Mouse (Mus musculus) ES-Bruce4 (cell line): ENCODE measurements around the gene Arhgef2. TPM values are rescaled to one million over a fixed set of nuclear protein-coding genes. Genes with fewer than 3 reads are reported as not detected.
"Not testable (repeated sequence)": the region's sequence is repeated elsewhere in the genome, so short reads cannot be mapped to it uniquely, and the experiment has no call there.

Source experiments
- H3K27ac ChIP-seq: 2 replicates; pipeline ENCODE4 v1.5.1; 2012; ENCODE audit warnings: low read length, inconsistent platforms; ENCODE audit not compliant: insufficient read depth
- H3K27me3 ChIP-seq: 2 replicates; pipeline ENCODE4 v1.6.1; 2012; ENCODE audit warnings: mild to moderate bottlenecking, low read length, inconsistent platforms; ENCODE audit not compliant: control insufficient read depth, poor library complexity, insufficient read depth, severe bottlenecking
- H3K36me3 ChIP-seq: 2 replicates; pipeline ENCODE4 v1.6.1; 2012; ENCODE audit warnings: inconsistent platforms, mild to moderate bottlenecking, low read length, moderate library complexity; ENCODE audit not compliant: control insufficient read depth, poor library complexity, insufficient read depth, severe bottlenecking
- H3K4me1 ChIP-seq: one replicate; pipeline ENCODE4 v1.8.1; 2011; ENCODE audit warnings: low read length; ENCODE audit not compliant: control insufficient read depth, insufficient read depth
- H3K4me3 ChIP-seq: 2 replicates; pipeline ENCODE4 v1.5.1; 2011; ENCODE audit warnings: low read depth, mild to moderate bottlenecking, low read length
- H3K9ac ChIP-seq: 2 replicates; pipeline ENCODE4 v1.6.1; 2012; ENCODE audit warnings: low read depth, mild to moderate bottlenecking, inconsistent platforms; ENCODE audit not compliant: poor library complexity, severe bottlenecking
- H3K9me3 ChIP-seq: replicated peaks from 2 replicates; pipeline ENCODE4 v1.6.1; 2012; ENCODE audit warnings: mild to moderate bottlenecking, low read length, inconsistent platforms; ENCODE audit not compliant: control insufficient read depth, poor library complexity, insufficient read depth, severe bottlenecking
- CTCF ChIP-seq: IDR thresholded peaks from one replicate; pipeline ENCODE4 v1.8.1; 2011; ENCODE audit warnings: low read depth, low read length
- EP300 ChIP-seq: IDR thresholded peaks from 2 replicates; pipeline ENCODE4 v1.6.1; 2011; ENCODE audit warnings: low read depth, low read length; ENCODE audit not compliant: insufficient read depth
- POLR2A ChIP-seq: IDR thresholded peaks from one replicate; pipeline ENCODE4 v1.8.1; 2011; ENCODE audit warnings: low read length; ENCODE audit not compliant: insufficient read depth
- polyA plus RNA-seq: library from polyadenylated mRNA; stranded (reverse); fragments of >200 nt; gene quantifications from 2 replicates; pipeline ENCODE4 v1.2.4, GENCODE M21; 2011; ENCODE audit warnings: low read depth; ENCODE audit not compliant: missing spikeins, insufficient read depth, insufficient read length

The Arhgef2 gene
- polyA plus RNA-seq, 1 experiment, result 71.2 TPM

DNA sequence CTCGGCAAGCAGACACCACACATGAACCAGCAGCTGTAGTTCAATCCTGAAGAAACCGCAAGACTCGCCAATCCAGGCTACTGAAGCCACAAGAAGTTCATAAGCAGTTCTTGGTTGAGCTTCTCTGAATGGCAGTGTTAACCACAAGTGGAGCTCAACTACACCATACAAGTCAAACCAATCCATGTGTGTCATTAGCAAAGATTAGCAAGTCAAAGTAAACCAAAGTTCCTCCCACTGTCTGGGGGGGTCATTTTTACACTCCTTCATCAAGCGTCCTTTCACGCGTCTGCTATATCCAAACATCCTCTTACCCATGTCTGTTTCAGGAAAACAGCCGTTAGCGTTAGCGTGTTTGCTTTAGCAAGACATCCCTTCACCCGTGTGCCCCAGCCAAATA lies 35.4 kb upstream of the Arhgef2 start:
- H3K9ac ChIP-seq, result peak overlapping the region; percentile 72
- peak overlapping the region; percentile 97 for H3K27ac ChIP-seq
- H3K4me3 ChIP-seq, result peak overlapping the region; percentile 64
- TF ChIP-seq EP300 (0 out of 2 replicates have a peak, but pooled peaks have one; percentile 49), POLR2A (no peak)
- H3K36me3 ChIP-seq, result peaks cover 37% of the 10 kb centered on the region
- no peaks in the 10 kb centered on the region for H3K27me3 ChIP-seq
- H3K4me1 ChIP-seq, result peaks cover 4% of the 10 kb centered on the region
- H3K9me3 ChIP-seq, result peaks cover 4% of the 10 kb centered on the region

DNA sequence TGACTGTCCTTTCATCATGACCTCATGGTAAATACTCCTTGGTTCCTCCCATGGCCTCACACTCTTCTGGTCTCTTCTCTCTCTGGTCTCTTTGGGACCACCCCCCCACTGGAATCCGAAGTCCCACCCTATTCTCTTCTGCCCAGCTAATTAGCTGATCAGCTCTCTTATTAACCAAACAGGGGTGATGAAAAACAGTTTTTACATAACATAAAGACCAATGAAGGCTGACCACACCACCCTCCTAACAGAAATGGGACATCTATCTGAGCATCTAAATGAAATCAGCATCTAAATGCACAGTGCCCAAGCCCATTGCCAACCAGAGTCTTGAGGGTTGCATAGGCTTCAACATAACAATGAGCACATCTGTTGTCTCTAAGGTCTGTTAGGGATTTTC lies 33.9 kb upstream of the Arhgef2 start:
- H3K9me3 ChIP-seq, result peaks cover 4% of the 10 kb centered on the region
- no peak overlapping the region for H3K9ac ChIP-seq
- TF ChIP-seq POLR2A (no peak), EP300 (peak; percentile 93; the same call in 1 of the 2 replicates), CTCF (no peak)
- peak overlapping the region; percentile 97 for H3K27ac ChIP-seq
- peaks cover 28% of the 10 kb centered on the region for H3K36me3 ChIP-seq
- no peaks in the 10 kb centered on the region for H3K27me3 ChIP-seq
- peaks cover 2% of the 10 kb centered on the region for H3K4me1 ChIP-seq
- H3K4me3 ChIP-seq, result 0 out of 2 replicates have a peak overlapping the region, but pooled peaks have one; percentile 0

DNA sequence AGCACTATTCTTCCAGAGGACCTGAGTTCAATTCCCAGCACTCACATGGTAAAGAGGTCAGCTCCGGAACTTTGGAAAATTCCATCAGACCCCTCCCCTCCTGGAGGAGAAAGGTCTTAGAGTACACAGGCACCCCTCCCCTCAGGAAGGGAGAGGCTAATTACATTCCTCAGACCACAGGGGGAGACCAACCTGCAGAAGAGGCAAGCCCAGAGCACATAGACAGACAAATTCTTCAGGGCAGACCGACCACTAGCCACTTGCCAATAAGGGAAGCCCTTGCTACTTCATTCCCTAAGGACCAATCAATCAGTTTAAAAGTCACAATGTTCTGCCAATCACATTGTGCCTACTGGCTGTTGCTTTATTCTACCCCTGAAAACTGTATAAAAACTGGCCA lies 32.9 kb upstream of the Arhgef2 start:
- peak; percentile 99 for TF ChIP-seq EP300
- TF ChIP-seq CTCF, result no peak
- no peak for TF ChIP-seq POLR2A
- Histone ChIP-seq H3K27ac (peak overlapping the region; percentile 99), H3K4me1 (peaks cover 2% of the 10 kb centered on the region), H3K9me3 (peaks cover 4% of the 10 kb centered on the region), H3K36me3 (peaks cover 25% of the 10 kb centered on the region), H3K4me3 (no peak overlapping the region), H3K27me3 (no peaks in the 10 kb centered on the region), H3K9ac (peak overlapping the region; percentile 19; the same call in 1 of the 2 replicates)

GRCm38 (mm10) chr3:88573810-88574209 lies 32.0 kb upstream of the Arhgef2 start:
- H3K4me1 ChIP-seq, result peaks cover 2% of the 10 kb centered on the region
- TF ChIP-seq CTCF (no peak), EP300 (0 out of 2 replicates have a peak, but pooled peaks have one; percentile 39), POLR2A (no peak)
- peak overlapping the region; percentile 99 for H3K27ac ChIP-seq
- H3K9me3 ChIP-seq, result peaks cover 4% of the 10 kb centered on the region
- peaks cover 16% of the 10 kb centered on the region for H3K36me3 ChIP-seq
- peak overlapping the region; percentile 19; the same call in 1 of the 2 replicates for H3K9ac ChIP-seq
- H3K4me3 ChIP-seq, result no peak overlapping the region
- H3K27me3 ChIP-seq, result no peaks in the 10 kb centered on the region

- Histone ChIP-seq H3K27ac (peak within 1 kb of the TSS; percentile 99), H3K9me3 (no peaks in the 10 kb centered on the region), H3K4me3 (peak within 1 kb of the TSS; percentile 90), H3K27me3 (no peaks in the 10 kb centered on the region), H3K9ac (peak within 1 kb of the TSS; percentile 93), H3K36me3 (peaks cover 9% of the 10 kb centered on the region), H3K4me1 (peaks cover 2% of the 10 kb centered on the region)
- peak; percentile 13 for TF ChIP-seq POLR2A
- TF ChIP-seq EP300, result peak; percentile 83
- no peak for TF ChIP-seq CTCF
These were observed 30.2 kb upstream of the Arhgef2 start, which contains the start of gene Ssr2 for GRCm38 (mm10) chr3:88575540-88575939. TSS of gene Ssr2 (plus strand) at chr3:88575876.

DNA sequence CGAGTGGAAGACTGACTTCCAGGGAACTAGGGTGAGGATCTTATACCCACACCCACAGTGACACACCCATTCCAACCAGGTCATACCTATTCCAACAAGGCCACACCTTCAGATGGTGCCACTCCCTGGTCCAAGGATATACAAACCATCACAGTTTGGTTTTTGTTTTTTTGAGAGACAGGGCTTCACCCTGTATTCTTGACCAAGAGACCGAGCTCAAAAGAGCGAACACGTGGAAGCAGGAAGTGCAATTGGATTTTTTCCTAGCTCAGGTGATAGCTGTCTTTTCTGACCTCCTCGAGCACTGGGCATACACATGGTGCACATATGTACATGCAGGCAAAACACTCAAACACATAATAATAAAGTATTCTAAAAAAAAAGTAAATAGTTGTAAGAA lies 27.9 kb upstream of the Arhgef2 start:
- H3K9ac ChIP-seq, result peak overlapping the region; percentile 93; the same call in 1 of the 2 replicates
- H3K9me3 ChIP-seq, H3K4me1 ChIP-seq, H3K27me3 ChIP-seq: not testable (repeated sequence)
- peaks cover 32% of the 10 kb centered on the region for H3K36me3 ChIP-seq
- peak overlapping the region; percentile 10; the same call in 1 of the 2 replicates for H3K4me3 ChIP-seq
- H3K27ac ChIP-seq, result peak overlapping the region; percentile 82
